Mouse (Mus musculus) adrenal gland, postnatal 14 days (tissue): ENCODE results near the gene Foxp1. TPM values are rescaled to one million over a fixed set of nuclear protein-coding genes. Genes with fewer than 3 reads are reported as not detected.

ENCODE experiments used
- DNase-seq: peaks from one replicate; pipeline ENCODE4 v3.0.0; 2021; ENCODE audit warnings: mixed read lengths
- total RNA-seq: library from RNA; stranded (reverse); gene quantifications from 2 replicates; pipeline ENCODE4 v1.2.3, GENCODE M21; 2021

Gene Foxp1
- total RNA-seq, 1 experiment from 2014 or later = 46.4 TPM

- no peak for DNase-seq
Observed at GRCm38 (mm10) chr6:99093856-99094255, 428.7 kb downstream of the Foxp1 start.

DNA sequence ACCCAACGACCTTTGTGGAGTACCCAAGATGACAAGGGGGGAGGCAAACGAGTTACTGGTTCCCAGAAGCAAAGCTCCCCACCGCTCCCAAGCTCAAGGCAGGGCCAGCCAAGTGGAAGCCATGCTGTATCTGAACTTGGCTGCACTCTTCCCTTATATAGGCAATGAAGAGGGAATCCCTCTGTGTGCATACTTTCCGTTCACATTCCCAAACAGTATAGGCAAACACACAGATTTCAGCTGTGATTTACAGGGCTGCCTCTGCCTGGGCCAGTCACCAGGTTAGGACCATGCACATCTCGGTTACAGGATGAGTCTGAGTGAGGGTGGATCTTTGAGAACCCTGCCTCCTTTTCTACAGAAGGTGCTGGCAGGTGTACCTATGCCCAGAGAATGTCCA, 429.3 kb downstream of the Foxp1 start:
- DNase-seq = no peak

- DNase-seq = no peak
Observed at GRCm38 (mm10) chr6:99091799-99092198, 430.7 kb downstream of the Foxp1 start.

GRCm38 (mm10) chr6:99087598-99087997, 434.9 kb downstream of the Foxp1 start:
- DNase-seq = peak; percentile 35

GRCm38 (mm10) chr6:99084956-99085355, 437.6 kb downstream of the Foxp1 start:
- DNase-seq = peak; percentile 65

DNA sequence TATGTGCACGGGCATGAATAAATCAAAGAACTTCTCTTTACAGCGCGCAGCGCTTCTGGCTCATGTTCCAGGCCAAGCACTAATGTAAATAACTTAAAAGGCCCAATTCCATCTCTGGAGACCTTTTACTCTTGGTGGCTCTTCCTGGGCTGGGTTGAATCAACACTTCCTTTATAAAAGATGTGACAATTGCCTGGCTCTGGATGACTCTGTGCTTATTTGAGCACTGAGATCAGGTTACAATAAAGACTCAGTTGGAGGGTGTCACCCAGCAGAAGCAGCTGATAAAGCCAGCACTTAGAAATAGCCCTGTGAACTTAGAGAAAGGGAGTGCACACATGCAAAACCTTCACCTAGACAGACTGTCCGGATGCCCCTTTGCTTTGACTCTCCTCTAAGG, 441.3 kb downstream of the Foxp1 start:
- DNase-seq = no peak

- no peak for DNase-seq
Observed at GRCm38 (mm10) chr6:99079041-99079835, 443.3 kb downstream of the Foxp1 start.

DNA sequence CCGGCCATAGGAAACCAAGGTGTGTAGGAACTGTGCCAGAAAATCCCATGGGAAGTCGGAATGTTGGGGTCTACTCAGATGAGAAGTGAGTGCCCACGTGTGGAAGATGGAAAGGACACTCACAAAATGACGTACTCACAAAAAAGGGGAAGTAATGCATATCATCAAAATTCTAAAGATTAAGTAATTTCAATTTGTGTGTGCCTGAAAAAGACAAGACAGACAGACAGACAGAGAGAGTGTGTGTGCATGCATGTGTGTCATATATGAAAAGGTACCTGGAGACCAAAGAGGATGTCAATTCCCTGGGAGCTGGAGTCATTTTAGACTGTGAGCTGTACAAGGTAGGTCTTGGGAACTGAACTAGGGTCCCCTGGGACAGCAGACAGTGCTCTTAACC, 444.4 kb downstream of the Foxp1 start:
- DNase-seq = no peak

DNA sequence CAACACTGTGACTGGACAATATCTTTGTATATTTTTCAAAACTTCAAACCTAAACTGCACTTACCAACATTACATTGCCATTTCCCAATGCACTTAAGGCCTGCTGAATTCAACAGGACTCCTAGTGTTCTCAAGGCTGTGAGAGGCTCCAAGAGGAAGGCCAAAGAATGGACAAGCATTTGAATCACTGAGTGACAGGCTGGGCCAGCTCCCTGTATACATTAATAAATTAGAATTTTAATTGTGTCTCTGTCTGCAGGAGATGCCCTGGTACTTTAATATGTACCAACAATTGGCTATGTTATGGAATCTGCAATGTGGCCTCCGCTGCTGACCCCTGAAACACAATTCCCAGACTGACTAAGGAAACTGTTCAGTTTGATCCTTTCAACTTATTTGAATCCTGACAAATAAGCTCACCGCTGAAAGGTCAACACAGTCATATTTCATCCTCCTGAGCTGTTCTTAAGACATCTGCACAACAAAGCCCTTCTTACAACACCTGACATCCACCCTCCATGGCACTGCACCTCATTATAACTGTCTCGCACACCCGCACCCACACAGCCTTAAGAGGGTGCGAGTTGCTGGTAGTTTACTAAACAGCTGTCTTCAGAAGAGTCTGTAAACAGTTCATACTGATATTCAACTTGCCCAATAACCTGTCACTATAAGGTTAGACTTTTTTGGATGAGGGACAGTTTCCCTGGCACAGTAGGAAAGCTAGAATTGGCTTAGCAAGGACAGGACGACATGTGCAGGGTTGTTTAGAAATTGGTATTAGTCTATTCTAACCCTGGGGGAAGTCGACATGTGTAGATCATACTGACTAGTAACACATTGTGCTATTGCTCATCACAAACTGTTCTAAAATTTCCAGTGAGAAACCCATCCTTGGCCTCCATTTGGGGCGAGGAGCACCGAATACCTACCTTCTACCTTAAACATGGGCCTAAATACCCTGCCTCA, 448.9 kb downstream of the Foxp1 start:
- DNase-seq = no peak

- DNase-seq = no peak
Observed at GRCm38 (mm10) chr6:99070710-99071109, 451.8 kb downstream of the Foxp1 start.

DNA sequence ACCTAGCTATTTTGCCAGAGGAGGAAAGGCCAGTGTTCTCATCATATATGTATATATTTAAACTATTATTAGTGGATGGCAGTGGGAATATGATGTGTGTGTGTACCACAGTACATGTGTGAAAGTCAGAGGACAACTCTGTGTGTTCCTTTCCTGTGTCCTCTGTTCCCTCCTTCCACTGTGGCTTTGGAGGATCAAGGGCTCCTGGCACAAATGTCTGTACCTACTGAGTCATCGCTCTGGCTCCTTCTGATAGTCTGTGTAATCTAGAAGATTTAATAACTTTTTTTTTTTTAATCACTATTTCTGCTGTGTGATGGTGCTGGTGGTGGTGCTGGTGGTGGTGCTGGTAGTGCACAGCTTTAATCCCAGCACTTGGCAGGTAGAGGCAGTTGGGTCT, 452.8 kb downstream of the Foxp1 start:
- no peak for DNase-seq

DNA sequence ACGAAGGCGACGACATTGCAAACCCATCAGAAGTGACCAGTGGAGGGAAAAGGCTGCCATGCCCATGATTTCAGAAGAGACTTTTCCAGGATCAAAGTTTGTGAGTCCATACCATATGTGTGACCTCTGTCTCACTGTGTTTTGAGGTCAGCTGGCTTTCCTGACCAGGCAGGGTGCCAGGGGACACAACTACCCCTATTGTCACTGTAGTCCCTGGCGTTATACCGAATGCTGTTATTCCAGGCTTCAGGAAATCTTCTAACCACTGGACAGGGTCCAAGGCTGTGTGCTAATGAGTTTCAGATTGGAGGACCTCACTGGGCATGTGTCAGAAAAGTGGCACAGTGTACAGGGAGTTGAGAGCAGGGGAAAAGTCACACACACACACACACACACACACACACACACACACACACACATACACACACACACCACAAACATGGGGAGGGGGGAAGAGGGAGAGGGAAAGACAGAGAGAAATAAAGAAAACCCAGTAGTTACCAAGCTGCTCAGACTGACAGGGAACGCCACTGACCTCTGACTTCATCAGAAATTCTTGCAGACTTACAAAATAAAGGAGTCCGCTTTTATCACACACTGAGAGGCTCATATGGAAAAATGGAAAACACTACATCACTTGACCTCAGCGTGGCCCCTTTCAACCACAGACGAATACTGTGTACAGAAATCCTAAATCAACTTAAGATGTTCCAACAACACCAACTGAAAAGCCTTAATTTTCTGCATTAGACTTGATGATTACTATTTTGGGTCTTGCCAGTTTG, 456.8 kb downstream of the Foxp1 start:
- DNase-seq = peak; percentile 51

DNA sequence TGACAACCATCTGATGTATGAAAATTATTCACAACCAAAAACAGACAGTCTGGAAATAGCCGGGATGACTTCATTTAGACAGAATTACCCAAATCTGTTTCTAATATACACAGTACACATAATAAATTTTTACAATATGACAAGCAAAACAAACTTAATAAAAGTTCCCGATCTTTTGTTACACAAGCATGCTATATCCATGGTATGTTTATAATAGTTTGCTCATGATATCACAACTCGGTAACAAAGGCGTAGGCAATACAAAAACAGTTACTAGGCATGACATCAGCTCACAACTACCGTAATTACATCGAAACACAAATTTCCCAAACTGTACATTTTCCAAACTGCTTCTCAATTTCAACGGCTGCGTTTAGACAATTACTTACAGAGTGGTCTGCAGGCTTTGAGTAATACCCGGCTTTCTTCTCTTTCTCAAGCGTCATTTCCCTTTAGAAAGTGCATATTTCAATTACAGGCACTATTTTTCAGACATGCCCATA, 458.5 kb downstream of the Foxp1 start:
- no peak for DNase-seq

DNA sequence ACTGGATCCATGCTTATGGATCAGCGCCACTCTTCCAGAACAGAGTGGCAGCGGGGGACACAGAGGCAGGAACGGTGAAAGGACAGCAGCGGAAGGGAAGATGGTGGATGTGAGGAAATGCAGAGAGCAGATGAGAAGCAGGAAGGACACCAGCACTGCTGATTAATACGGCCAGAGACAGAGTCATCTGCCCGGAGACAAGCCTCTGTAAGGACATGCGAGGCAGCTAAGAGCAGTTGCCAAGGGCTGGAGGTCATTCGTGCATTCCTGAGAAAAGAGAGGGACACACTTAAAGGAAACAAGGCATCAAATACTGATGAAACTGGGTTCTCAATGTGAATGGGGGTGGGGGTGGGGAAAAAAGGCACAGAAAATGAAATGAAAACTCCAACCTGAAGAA, 459.6 kb downstream of the Foxp1 start:
- peak; percentile 61 for DNase-seq

GRCm38 (mm10) chr6:99058688-99059087, 463.8 kb downstream of the Foxp1 start:
- DNase-seq = no peak

GRCm38 (mm10) chr6:99057113-99057553, 465.4 kb downstream of the Foxp1 start:
- no peak for DNase-seq

DNA sequence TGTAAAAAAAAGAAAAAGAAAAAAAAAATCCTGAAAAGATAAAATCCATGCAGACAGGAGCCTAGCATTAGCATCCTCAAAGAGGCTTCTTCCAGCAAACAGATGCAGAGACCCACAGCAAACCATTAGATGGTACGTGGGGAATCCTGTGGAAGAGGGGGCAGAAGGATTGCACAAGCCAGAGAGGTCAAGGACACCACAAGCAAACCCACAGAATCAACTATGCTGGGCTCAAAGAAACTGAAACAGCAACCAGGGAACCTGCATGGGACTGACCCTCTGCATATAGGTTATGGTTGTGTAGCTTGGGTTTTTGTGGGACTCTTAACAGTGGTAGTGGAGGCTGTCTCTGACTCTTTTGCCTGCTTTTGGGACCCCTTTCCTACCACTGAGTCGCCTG, 466.1 kb downstream of the Foxp1 start:
- no peak for DNase-seq

DNA sequence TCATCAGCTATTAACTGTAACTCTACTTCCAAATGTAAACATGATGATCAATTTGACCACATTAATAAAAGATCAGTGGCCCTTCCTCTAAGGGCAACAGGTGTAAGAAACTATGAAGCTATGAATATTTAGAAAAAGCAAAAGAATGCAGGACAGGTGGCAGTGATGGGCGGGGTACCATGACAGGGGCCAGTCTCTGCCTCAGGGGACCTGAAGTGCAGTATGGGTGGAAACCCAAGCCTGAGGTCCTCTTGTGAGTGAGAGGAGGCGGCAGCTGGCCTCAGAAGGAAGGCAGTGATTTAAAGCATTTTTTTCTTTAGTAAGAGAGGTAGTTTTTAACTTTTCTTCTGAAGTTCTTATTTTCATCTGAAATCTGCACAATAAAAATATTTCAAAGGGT, 468.5 kb downstream of the Foxp1 start:
- no peak for DNase-seq

- DNase-seq = no peak
Observed at GRCm38 (mm10) chr6:99053111-99053510, 469.4 kb downstream of the Foxp1 start.

GRCm38 (mm10) chr6:99051724-99052123, 470.8 kb downstream of the Foxp1 start:
- no peak for DNase-seq

DNA sequence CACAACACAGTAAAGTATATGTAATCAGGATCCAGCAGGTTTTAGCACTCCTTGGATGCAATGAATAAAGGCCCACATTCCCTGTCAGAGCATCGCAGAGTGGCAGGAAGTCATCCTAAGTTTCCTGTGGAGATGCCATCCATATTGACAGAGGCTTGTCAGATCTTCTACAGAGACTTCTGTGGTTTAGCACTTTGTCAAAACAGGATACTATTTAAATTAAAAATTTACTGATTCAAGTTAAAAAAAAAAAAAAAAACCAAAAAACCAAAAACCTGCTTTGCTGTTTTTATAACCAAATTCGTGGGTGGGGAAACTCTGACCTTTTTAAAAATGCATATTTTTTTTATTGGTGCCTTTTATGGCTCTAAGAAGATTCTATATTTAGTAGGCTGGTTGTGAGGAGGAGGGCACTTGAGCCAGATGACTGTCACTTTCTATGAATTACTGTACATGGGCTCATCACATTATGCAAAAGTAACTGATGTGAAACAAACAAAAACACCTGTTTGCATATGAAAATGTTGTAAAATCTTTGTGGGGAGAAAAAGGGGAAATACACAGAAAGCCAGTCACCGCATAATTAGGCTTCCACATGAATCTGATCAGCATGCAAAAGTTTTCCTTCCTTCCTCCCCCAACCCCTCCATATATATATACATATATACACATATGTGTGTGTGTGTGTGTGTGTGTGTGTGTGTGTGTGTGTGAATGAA, 472.1 kb downstream of the Foxp1 start:
- no peak for DNase-seq
